Mouse (Mus musculus) MEL (cell line): ENCODE measurements around the gene C1qbp. TPM values are rescaled to one million over a fixed set of nuclear protein-coding genes. Genes with fewer than 3 reads are reported as not detected.

ENCODE experiments used
- DNase-seq: peaks from one replicate; pipeline ENCODE4 v3.0.0; 2011; ENCODE audit warnings: low read depth, low spot score
- H3K27ac ChIP-seq: 2 replicates; pipeline ENCODE4 v1.5.1; 2012; ENCODE audit warnings: low read depth, mild to moderate bottlenecking, control low read depth, low read length, moderate library complexity; ENCODE audit not compliant: control insufficient read depth
- H3K27me3 ChIP-seq, 2 experiments: fragments of 150-350 bp in 1 of 2; sonication (generic) in 1 of 2; 2 replicates each; pipeline ENCODE4 v1.6.1; 2012; ENCODE audit warnings: low read length in 2 of 2, mild to moderate bottlenecking in 2 of 2, improper control_type of control experiment in 1 of 2, moderate library complexity in 1 of 2; ENCODE audit not compliant: insufficient read depth in 2 of 2, control insufficient read depth in 1 of 2
- H3K36me3 ChIP-seq, 2 experiments: 2 replicates each; pipeline ENCODE4 v1.6.1; 2012 to 2014; ENCODE audit warnings: low read length in 2 of 2, improper control_type of control experiment in 1 of 2, inconsistent platforms in 1 of 2, mild to moderate bottlenecking in 1 of 2; ENCODE audit not compliant: insufficient read depth in 2 of 2, control insufficient read depth in 1 of 2
- H3K4me1 ChIP-seq, 2 experiments: fragments of 150-350 bp in 1 of 2; sonication (generic) in 1 of 2; 2 replicates each; pipeline ENCODE4 v1.6.1; 2012; ENCODE audit warnings: low read length in 2 of 2, improper control_type of control experiment in 1 of 2, mild to moderate bottlenecking in 1 of 2; ENCODE audit not compliant: insufficient read depth in 2 of 2, control insufficient read depth in 1 of 2
- H3K4me3 ChIP-seq, 2 experiments: fragments of 150-350 bp in 1 of 2; sonication (generic) in 1 of 2; 2 replicates each; pipeline ENCODE4 v1.5.1; 2012; ENCODE audit warnings: low read depth in 2 of 2, low read length in 2 of 2, mild to moderate bottlenecking in 2 of 2, moderate library complexity in 2 of 2, control low read depth in 1 of 2, improper control_type of control experiment in 1 of 2; ENCODE audit not compliant: control insufficient read depth in 1 of 2, insufficient read depth in 1 of 2
- H3K79me2 ChIP-seq: 2 replicates; pipeline ENCODE4 v1.6.1; 2012; ENCODE audit warnings: mild to moderate bottlenecking, low read length, moderate library complexity; ENCODE audit not compliant: control insufficient read depth, poor library complexity, insufficient read depth
- H3K9ac ChIP-seq: 2 replicates; pipeline ENCODE4 v1.6.1; 2012; ENCODE audit warnings: low read depth, mild to moderate bottlenecking, control low read depth, low read length, moderate library complexity; ENCODE audit not compliant: control insufficient read depth, poor library complexity, severe bottlenecking
- H3K9me3 ChIP-seq: fragments of 150-350 bp; sonication (generic); replicated peaks from 2 replicates; pipeline ENCODE4 v1.6.1; 2012; ENCODE audit warnings: mild to moderate bottlenecking, low read length, improper control_type of control experiment, moderate library complexity; ENCODE audit not compliant: insufficient read depth
- BHLHE40 ChIP-seq: IDR thresholded peaks from 2 replicates; pipeline ENCODE4 v1.6.1; 2012; ENCODE audit warnings: low read depth, mild to moderate bottlenecking, inconsistent platforms, low read length, improper control_type of control experiment, borderline replicate concordance
- CTCF ChIP-seq, 3 experiments: IDR thresholded peaks in 2 of 3; conservative IDR thresholded peaks in 1 of 3; 2 replicates each; pipeline ENCODE4 v1.5.1; 2011 to 2012; ENCODE audit warnings: low read length in 3 of 3, low read depth in 2 of 3, mild to moderate bottlenecking in 2 of 3, improper control_type of control experiment in 1 of 3, inconsistent platforms in 1 of 3, mixed read lengths in 1 of 3, moderate library complexity in 1 of 3; ENCODE audit not compliant: control insufficient read depth in 1 of 3, insufficient read depth in 1 of 3, poor library complexity in 1 of 3, severe bottlenecking in 1 of 3
- E2F4 ChIP-seq: IDR thresholded peaks from 2 replicates; pipeline ENCODE4 v1.6.1; 2011; ENCODE audit warnings: low read depth, low read length, improper control_type of control experiment, borderline replicate concordance
- ETS1 ChIP-seq: IDR thresholded peaks from 2 replicates; pipeline ENCODE4 v1.6.1; 2012; ENCODE audit warnings: low read depth, mild to moderate bottlenecking, inconsistent platforms, low read length, improper control_type of control experiment, moderate library complexity
- HCFC1 ChIP-seq: IDR thresholded peaks from 2 replicates; pipeline ENCODE4 v1.6.1; 2012; ENCODE audit warnings: low read depth, mild to moderate bottlenecking, inconsistent platforms, low read length, improper control_type of control experiment, moderate library complexity
- JUND ChIP-seq: IDR thresholded peaks from 2 replicates; pipeline ENCODE4 v1.6.1; 2011; ENCODE audit warnings: low read depth, mild to moderate bottlenecking, improper control_type of control experiment, low read length
- MAFK ChIP-seq: IDR thresholded peaks from 2 replicates; pipeline ENCODE4 v1.6.1; 2011; ENCODE audit warnings: low read depth, mild to moderate bottlenecking, low read length, improper control_type of control experiment, borderline replicate concordance
- MEF2A ChIP-seq: IDR thresholded peaks from 2 replicates; pipeline ENCODE4 v1.6.1; 2014; ENCODE audit warnings: low read depth, mild to moderate bottlenecking, inconsistent platforms, low read length, improper control_type of control experiment; ENCODE audit not compliant: poor library complexity, insufficient replicate concordance, severe bottlenecking; ENCODE audit errors: extremely low read depth
- MXI1 ChIP-seq: IDR thresholded peaks from 2 replicates; pipeline ENCODE4 v1.6.1; 2011; ENCODE audit warnings: mild to moderate bottlenecking, low read depth, low read length, improper control_type of control experiment
- MYB ChIP-seq: IDR thresholded peaks from 2 replicates; pipeline ENCODE4 v1.6.1; 2011; ENCODE audit warnings: mild to moderate bottlenecking, low read depth, low read length, improper control_type of control experiment
- MYC ChIP-seq: IDR thresholded peaks from 2 replicates; pipeline ENCODE4 v1.6.1; 2011; ENCODE audit warnings: low read depth, mild to moderate bottlenecking, low read length, improper control_type of control experiment, moderate library complexity
- NELFE ChIP-seq: IDR thresholded peaks from 2 replicates; pipeline ENCODE4 v1.6.1; 2011; ENCODE audit warnings: low read depth, low read length, improper control_type of control experiment
- POLR2A ChIP-seq, 2 experiments: IDR thresholded peaks; 2 replicates each; pipeline ENCODE4 v1.6.1; 2011 to 2012; ENCODE audit warnings: low read length in 2 of 2, mild to moderate bottlenecking in 2 of 2, control low read depth in 1 of 2, improper control_type of control experiment in 1 of 2, low read depth in 1 of 2, moderate library complexity in 1 of 2; ENCODE audit not compliant: control insufficient read depth in 1 of 2, insufficient read depth in 1 of 2, poor library complexity in 1 of 2
- POLR2AphosphoS2 ChIP-seq: IDR thresholded peaks from 2 replicates; pipeline ENCODE4 v1.6.1; 2011; ENCODE audit warnings: low read length, improper control_type of control experiment
- RCOR1 ChIP-seq: IDR thresholded peaks from 2 replicates; pipeline ENCODE4 v1.6.1; 2012; ENCODE audit warnings: low read depth, mild to moderate bottlenecking, inconsistent platforms, low read length, improper control_type of control experiment
- SMC3 ChIP-seq: IDR thresholded peaks from 2 replicates; pipeline ENCODE4 v1.6.1; 2011; ENCODE audit warnings: low read depth, low read length, improper control_type of control experiment
- TAL1 ChIP-seq: IDR thresholded peaks from 2 replicates; pipeline ENCODE4 v1.6.1; 2012; ENCODE audit warnings: mild to moderate bottlenecking, inconsistent platforms, low read length, moderate library complexity, mixed read lengths
- TBP ChIP-seq: IDR thresholded peaks from 2 replicates; pipeline ENCODE4 v1.8.0; 2011; ENCODE audit warnings: low read depth, low read length, improper control_type of control experiment
- TCF12 ChIP-seq: IDR thresholded peaks from 2 replicates; pipeline ENCODE4 v1.6.1; 2014; ENCODE audit warnings: low read depth, mild to moderate bottlenecking, inconsistent platforms, low read length, improper control_type of control experiment, moderate library complexity
- USF1 ChIP-seq: IDR thresholded peaks from 2 replicates; pipeline ENCODE4 v1.6.1; 2014; ENCODE audit warnings: low read depth, mild to moderate bottlenecking, inconsistent platforms, low read length, improper control_type of control experiment, moderate library complexity
- USF2 ChIP-seq, 2 experiments: IDR thresholded peaks; 2 replicates each; pipeline ENCODE4 v1.6.1; 2011 to 2012; ENCODE audit warnings: improper control_type of control experiment in 2 of 2, low read length in 2 of 2, borderline replicate concordance in 1 of 2, inconsistent platforms in 1 of 2, low read depth in 1 of 2, mild to moderate bottlenecking in 1 of 2; ENCODE audit not compliant: insufficient read depth in 1 of 2
- ZKSCAN1 ChIP-seq: IDR thresholded peaks from 2 replicates; pipeline ENCODE4 v1.6.1; 2012; ENCODE audit warnings: low read depth, mild to moderate bottlenecking, inconsistent platforms, low read length, improper control_type of control experiment, moderate library complexity
- ZMIZ1 ChIP-seq: IDR thresholded peaks from 2 replicates; pipeline ENCODE4 v1.6.1; 2012; ENCODE audit warnings: low read depth, mild to moderate bottlenecking, inconsistent platforms, low read length, improper control_type of control experiment, moderate library complexity
- ZNF384 ChIP-seq: IDR thresholded peaks from 2 replicates; pipeline ENCODE4 v1.6.1; 2012; ENCODE audit warnings: low read depth, mild to moderate bottlenecking, inconsistent platforms, low read length, improper control_type of control experiment
- polyA plus RNA-seq, 2 experiments: library from polyadenylated mRNA; stranded (reverse) in 1 of 2; unstranded in 1 of 2; fragments of >175 nt in 1 of 2; fragments of >200 nt in 1 of 2; gene quantifications; 2 replicates each; pipeline versions ENCODE4 v1.2.1 to v1.2.4; 2012; ENCODE audit warnings: low replicate concordance in 2 of 2, low read depth in 1 of 2; ENCODE audit not compliant: insufficient read length in 2 of 2, insufficient read depth in 1 of 2, missing spikeins in 1 of 2
- total RNA-seq: library from RNA; depleted of rRNA; stranded (reverse); fragments of 300-350 nt; gene quantifications from 2 replicates; pipeline ENCODE4 v1.2.3, GENCODE M21; 2012

Gene C1qbp
- total and polyA plus RNA-seq, 3 experiments: 164 to 614 TPM; not detected in 1

GRCm38 (mm10) chr11:70944935-70945817, 37.6 kb downstream of the C1qbp start:
- no peak overlapping the region for H3K9ac ChIP-seq
- no peaks in the 10 kb centered on the region for H3K4me1 ChIP-seq
- DNase-seq: no peak
- no peak overlapping the region for H3K4me3 ChIP-seq
- H3K27ac ChIP-seq: no peak overlapping the region
- no peaks in the 10 kb centered on the region for H3K27me3 ChIP-seq
- TF ChIP-seq NELFE (no peak), E2F4 (no peak), POLR2AphosphoS2 (peak; percentile 58; the same call in 1 of the 2 replicates), USF1 (no peak), CTCF (IDR thresholded peaks at IDR 0.05 in 2 of 3, conservative IDR thresholded peaks at IDR 0.05 in 1 of 3; ENCODE audit: control insufficient read depth in 1 of 3, insufficient read depth in 1 of 3, low read depth in 2 of 3, low read length in 3 of 3, poor library complexity in 1 of 3, severe bottlenecking in 1 of 3) (no peak), ZMIZ1 (0 out of 2 replicates have a peak, but pooled peaks have one; percentile 18), MYB (no peak), JUND (no peak), USF2 (IDR thresholded peaks at IDR 0.05; ENCODE audit: borderline replicate concordance in 1 of 2, insufficient read depth in 1 of 2, low read depth in 1 of 2, low read length in 2 of 2) (no peak), TAL1 (no peak), TBP (no peak), ZKSCAN1 (no peak), MEF2A (no peak), BHLHE40 (no peak), ZNF384 (no peak), ETS1 (no peak), TCF12 (no peak), MYC (no peak), MAFK (no peak), MXI1 (no peak), RCOR1 (no peak), SMC3 (no peak), HCFC1 (no peak), POLR2A (IDR thresholded peaks at IDR 0.05; ENCODE audit: control insufficient read depth in 1 of 2, insufficient read depth in 1 of 2, low read depth in 1 of 2, low read length in 2 of 2, poor library complexity in 1 of 2) (0 out of 4 replicates have a peak, but pooled peaks of 1 of the 2 experiments have one; percentile 12)
- H3K36me3 ChIP-seq: peaks cover 0 to 46% of the 10 kb centered on the region in 2 experiments; a peak in 2 of 4 replicates
- no peaks in the 10 kb centered on the region for H3K9me3 ChIP-seq
- no peaks in the 10 kb centered on the region for H3K79me2 ChIP-seq
